Mouse (Mus musculus): ENCODE results near the gene Dnajc11.

GRCm38 (mm10) chr4:152026751-152027508 is 93.4 kb downstream of the Dnajc11 start:
- TF ChIP-seq CTCF (IDR thresholded peaks at IDR 0.05; ENCODE audit: control insufficient read depth, insufficient read depth, insufficient read length) (no peak), MYOG (IDR thresholded peaks at IDR 0.05; ENCODE audit: control insufficient read depth, extremely low read depth, insufficient read length) (no peak), CEBPB (IDR thresholded peaks at IDR 0.05; ENCODE audit: low read depth) (no peak)

All from C2C12 (cell line).